Mouse (Mus musculus): Measurements from ENCODE around the gene Myh7b. TPM values are rescaled to one million over a fixed set of nuclear protein-coding genes. Genes with fewer than 3 reads are reported as not detected.
"Not testable (repeated sequence)": the region's sequence is repeated elsewhere in the genome, so short reads cannot be mapped to it uniquely, and the experiment has no call there.

The Myh7b gene
- total and polyA plus RNA-seq, 3 experiments = 2.2 to 5.9 TPM; not detected in 1

DNA sequence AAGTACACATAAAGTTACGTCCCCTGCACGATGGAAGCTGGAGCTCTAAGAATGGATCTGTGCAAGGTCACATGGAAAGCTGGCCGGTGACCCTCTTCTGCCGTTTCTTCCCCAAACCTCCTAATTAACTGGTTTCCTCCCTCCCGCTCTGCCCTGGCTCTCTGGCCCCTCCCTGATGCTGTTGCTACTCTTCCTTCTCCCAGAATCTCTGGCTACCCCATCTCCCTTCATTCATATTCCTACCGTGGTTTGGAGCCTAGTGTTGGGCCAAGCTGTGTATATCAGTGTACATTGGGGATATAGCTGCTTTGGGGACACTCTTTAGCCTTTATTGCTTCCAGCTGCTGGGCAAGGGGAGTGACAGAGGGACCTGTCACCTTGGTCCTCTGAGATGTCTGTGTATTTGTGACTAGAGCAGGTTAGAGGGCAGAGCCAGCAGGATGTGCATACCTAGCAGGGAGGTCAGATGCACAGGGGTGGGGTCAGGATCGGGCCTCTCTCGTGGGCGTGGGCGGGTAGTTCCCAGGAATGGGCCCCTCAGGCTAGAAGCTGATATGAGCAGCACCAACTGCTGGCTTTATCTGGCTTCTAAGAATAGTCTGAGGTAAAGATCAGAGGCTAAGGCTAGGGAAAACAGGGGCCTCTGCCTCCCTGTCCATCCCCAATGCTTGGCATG, 6.3 kb upstream of the Myh7b start (continued):
- TF ChIP-seq MXI1 (IDR thresholded peaks at IDR 0.05; ENCODE audit: low read depth, low read length) (peak; percentile 39; the same call in 1 of the 2 replicates), EP300 (IDR thresholded peaks at IDR 0.05; ENCODE audit: low read depth in 1 of 2, low read length in 2 of 2) (peak; percentile 87 to 89), RAD21 (IDR thresholded peaks at IDR 0.05; ENCODE audit: low read depth, low read length) (no peak)

- H3K27ac ChIP-seq (ENCODE audit: control insufficient read depth, low read depth, low read length) = peak overlapping the region; percentile 82
- peaks cover 0 to 16% of the 10 kb centered on the region in 2 experiments; a peak in 2 of 4 replicates for H3K36me3 ChIP-seq (ENCODE audit: control insufficient read depth in 1 of 2, insufficient read depth in 2 of 2, low read length in 2 of 2)
- peak overlapping the region; percentile 66 for H3K9ac ChIP-seq (ENCODE audit: control insufficient read depth, low read depth, low read length, poor library complexity, severe bottlenecking)
- H3K79me2 ChIP-seq (ENCODE audit: control insufficient read depth, insufficient read depth, low read length, poor library complexity); DNase-seq (ENCODE audit: low read depth, low spot score); H3K9me3 ChIP-seq (replicated peaks; ENCODE audit: insufficient read depth, low read length); H3K27me3 ChIP-seq (ENCODE audit: control insufficient read depth in 1 of 2, insufficient read depth in 2 of 2, low read length in 2 of 2): not testable (repeated sequence)
- TF ChIP-seq MXI1 (IDR thresholded peaks at IDR 0.05; ENCODE audit: low read depth, low read length) (0 out of 2 replicates have a peak, but pooled peaks have one; percentile 10), SIN3A (IDR thresholded peaks at IDR 0.05; ENCODE audit: low read length) (peak; percentile 3; the same call in 1 of the 2 replicates)
- peak overlapping the region; percentile 40 to 49 for H3K4me3 ChIP-seq (ENCODE audit: control insufficient read depth in 1 of 2, insufficient read depth in 1 of 2, low read depth in 2 of 2, low read length in 2 of 2)
- H3K4me1 ChIP-seq (ENCODE audit: control insufficient read depth in 1 of 2, insufficient read depth in 2 of 2, low read length in 2 of 2) = peaks cover 12 to 18% of the 10 kb centered on the region in 2 experiments
These were observed 5.8 kb upstream of the Myh7b start for GRCm38 (mm10) chr2:155605236-155605589.

- no peak overlapping the region for H3K9ac ChIP-seq (ENCODE audit: control insufficient read depth, low read depth, low read length, poor library complexity, severe bottlenecking)
- TF ChIP-seq NELFE (IDR thresholded peaks at IDR 0.05; ENCODE audit: low read depth, low read length) (no peak), MAFK (IDR thresholded peaks at IDR 0.05; ENCODE audit: borderline replicate concordance, low read depth, low read length) (no peak), NRF1 (IDR thresholded peaks at IDR 0.05; ENCODE audit: insufficient read depth, low read depth, low read length, poor library complexity, severe bottlenecking) (no peak)
- H3K4me1 ChIP-seq (ENCODE audit: control insufficient read depth in 1 of 2, insufficient read depth in 2 of 2, low read length in 2 of 2) = peaks cover 12 to 18% of the 10 kb centered on the region in 2 experiments
- no peaks in the 10 kb centered on the region for H3K27me3 ChIP-seq (ENCODE audit: control insufficient read depth in 1 of 2, insufficient read depth in 2 of 2, low read length in 2 of 2)
- no peaks in the 10 kb centered on the region for H3K9me3 ChIP-seq (replicated peaks; ENCODE audit: insufficient read depth, low read length)
- H3K79me2 ChIP-seq (ENCODE audit: control insufficient read depth, insufficient read depth, low read length, poor library complexity) = no peaks in the 10 kb centered on the region
- no peak overlapping the region for H3K4me3 ChIP-seq (ENCODE audit: control insufficient read depth in 1 of 2, insufficient read depth in 1 of 2, low read depth in 2 of 2, low read length in 2 of 2)
- peaks cover 0 to 16% of the 10 kb centered on the region in 2 experiments; a peak in 2 of 4 replicates for H3K36me3 ChIP-seq (ENCODE audit: control insufficient read depth in 1 of 2, insufficient read depth in 2 of 2, low read length in 2 of 2)
- no peak for DNase-seq (ENCODE audit: low read depth, low spot score)
- no peak overlapping the region for H3K27ac ChIP-seq (ENCODE audit: control insufficient read depth, low read depth, low read length)
These were observed 4.7 kb upstream of the Myh7b start for GRCm38 (mm10) chr2:155606360-155606759.

GRCm38 (mm10) chr2:155611834-155612550, 980 bp downstream of the Myh7b start:
- Histone ChIP-seq H3K79me2 (ENCODE audit: control insufficient read depth, insufficient read depth, low read length, poor library complexity) (no peaks in the 10 kb centered on the region), H3K9me3 (replicated peaks; ENCODE audit: insufficient read depth, low read length) (no peaks in the 10 kb centered on the region), H3K36me3 (ENCODE audit: control insufficient read depth in 1 of 2, insufficient read depth in 2 of 2, low read length in 2 of 2) (no peaks in the 10 kb centered on the region), H3K9ac (ENCODE audit: control insufficient read depth, low read depth, low read length, poor library complexity, severe bottlenecking) (no peak overlapping the region), H3K27ac (ENCODE audit: control insufficient read depth, low read depth, low read length) (no peak overlapping the region), H3K4me3 (ENCODE audit: control insufficient read depth in 1 of 2, insufficient read depth in 1 of 2, low read depth in 2 of 2, low read length in 2 of 2) (no peak overlapping the region), H3K4me1 (ENCODE audit: control insufficient read depth in 1 of 2, insufficient read depth in 2 of 2, low read length in 2 of 2) (peaks cover 0 to 8% of the 10 kb centered on the region in 2 experiments; a peak in 2 of 4 replicates), H3K27me3 (ENCODE audit: control insufficient read depth in 1 of 2, insufficient read depth in 2 of 2, low read length in 2 of 2) (no peaks in the 10 kb centered on the region)
- no peak for DNase-seq (ENCODE audit: low read depth, low spot score)
- TF ChIP-seq HCFC1 (IDR thresholded peaks at IDR 0.05; ENCODE audit: low read depth, low read length) = no peak
- no peak for TF ChIP-seq KAT2A (conservative IDR thresholded peaks at IDR 0.05; ENCODE audit: low read depth, low read length)
- no peak for TF ChIP-seq UBTF (IDR thresholded peaks at IDR 0.05; ENCODE audit: borderline replicate concordance, insufficient read depth, low read depth, low read length)
- TF ChIP-seq POLR2A (IDR thresholded peaks at IDR 0.05; ENCODE audit: control insufficient read depth in 1 of 2, insufficient read depth in 1 of 2, low read depth in 1 of 2, low read length in 2 of 2, poor library complexity in 1 of 2) = no peak
- TF ChIP-seq RAD21 (IDR thresholded peaks at IDR 0.05; ENCODE audit: low read depth, low read length) = no peak
- no peak for TF ChIP-seq SMC3 (IDR thresholded peaks at IDR 0.05; ENCODE audit: low read depth, low read length)
- TF ChIP-seq GATA1 (IDR thresholded peaks at IDR 0.05; ENCODE audit: low read depth, low read length) = no peak
